Mouse (Mus musculus): Measurements from ENCODE around the gene Fam206a.

- TF ChIP-seq CTCF (IDR thresholded peaks at IDR 0.05; ENCODE audit: low read depth, low read length) (no peak), POLR2A (IDR thresholded peaks at IDR 0.05; ENCODE audit: extremely low read depth, insufficient read depth, low read length) (no peak)
These were observed 35.5 kb downstream of the Fam206a start for GRCm38 (mm10) chr4:56837661-56838060.
